Mouse (Mus musculus) C2C12 (cell line): ENCODE data around the gene Gm20388.

Source experiments
- CEBPB ChIP-seq: IDR thresholded peaks from one replicate; pipeline ENCODE4 v1.6.1; 2011; ENCODE audit warnings: low read depth, mild to moderate bottlenecking, control low read depth, moderate library complexity
- CTCF ChIP-seq: IDR thresholded peaks from one replicate; pipeline ENCODE4 v1.5.1; 2011; ENCODE audit not compliant: control insufficient read depth, insufficient read depth, insufficient read length
- MAX ChIP-seq: IDR thresholded peaks from one replicate; pipeline ENCODE4 v1.6.1; 2011; ENCODE audit warnings: mild to moderate bottlenecking, control low read depth

DNA sequence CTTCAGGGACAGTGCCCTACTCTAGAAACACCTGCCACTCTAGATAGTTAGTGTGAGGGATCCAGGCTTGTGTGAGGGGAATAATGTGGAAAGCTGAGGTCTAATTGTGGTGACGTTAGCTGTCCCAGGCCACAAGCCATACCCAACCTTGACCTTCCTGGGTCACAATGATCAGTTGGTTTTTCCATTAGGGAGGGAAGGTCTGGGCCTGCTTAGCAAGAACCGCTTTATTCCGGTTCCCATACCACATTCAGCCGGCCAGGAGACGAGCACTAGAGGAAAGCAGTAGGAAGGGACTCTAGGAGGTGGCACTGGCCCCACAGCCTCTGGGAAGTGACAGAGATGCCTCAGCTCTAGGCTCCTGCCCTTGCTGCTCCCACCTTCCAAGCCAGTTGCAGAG lies 253.4 kb downstream of the Gm20388 start:
- TF ChIP-seq CTCF = no peak
- TF ChIP-seq CEBPB = no peak
- TF ChIP-seq MAX = no peak
